Mouse (Mus musculus) thymus, postnatal 0 days (tissue): ENCODE data around the gene Agap2. TPM values are rescaled to one million over a fixed set of nuclear protein-coding genes. Genes with fewer than 3 reads are reported as not detected.

Experiments
- DNase-seq: peaks from one replicate; pipeline ENCODE4 v3.0.0-alpha.2; 2015; ENCODE audit warnings: low spot score
- polyA plus RNA-seq: library from polyadenylated mRNA; unstranded; fragments of >200 nt; fragmentation: Nextera tagmentation; extraction: Ambion mirVana; gene quantifications from 2 replicates; pipeline ENCODE4 v1.2.1, GENCODE M21; 2015

The Agap2 gene
- polyA plus RNA-seq, 1 experiment from 2014 or later = 13.5 TPM

DNA sequence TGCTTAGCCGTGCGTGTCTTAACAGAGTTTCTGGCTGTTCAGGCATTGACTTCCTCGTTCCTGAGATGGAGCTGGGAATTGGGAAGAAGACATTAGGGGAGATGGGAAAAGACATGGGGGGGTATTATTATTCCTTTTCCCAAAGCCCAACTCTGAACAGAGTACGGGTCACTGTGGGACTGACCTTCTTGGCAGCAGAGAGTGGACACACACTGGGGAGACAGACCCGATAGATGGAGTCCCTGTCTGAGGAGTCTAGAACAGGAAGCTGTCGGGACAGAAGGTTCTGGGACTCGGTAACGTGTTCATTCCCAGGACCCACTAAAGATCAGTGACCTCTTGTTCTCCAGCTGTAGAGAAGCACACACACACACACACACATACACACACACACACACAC is 567 bp downstream of the Agap2 start:
- DNase-seq = no peak

DNA sequence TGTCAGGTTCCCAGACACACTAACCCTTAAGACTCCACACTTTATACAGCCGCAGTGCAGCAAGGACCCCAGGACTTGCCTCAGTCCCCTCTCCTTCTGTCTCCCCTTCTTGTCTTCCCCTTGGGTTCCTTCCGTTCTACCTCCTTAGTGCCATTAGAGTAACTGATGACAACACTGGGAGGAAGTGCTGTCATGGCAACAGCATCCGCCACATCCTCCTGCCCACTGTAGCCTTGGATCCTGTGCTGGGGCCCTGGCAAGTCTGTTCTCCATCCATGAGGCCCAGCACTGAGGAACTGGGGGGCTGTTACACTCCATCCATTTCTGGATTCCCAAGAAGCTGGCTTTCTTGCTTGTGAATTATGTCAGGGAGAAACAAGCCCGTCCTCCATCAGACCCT is 998 bp downstream of the Agap2 start:
- DNase-seq = peak; percentile 82

- DNase-seq = no peak
These were observed 2.4 kb downstream of the Agap2 start for GRCm38 (mm10) chr10:127077515-127077914.

DNA sequence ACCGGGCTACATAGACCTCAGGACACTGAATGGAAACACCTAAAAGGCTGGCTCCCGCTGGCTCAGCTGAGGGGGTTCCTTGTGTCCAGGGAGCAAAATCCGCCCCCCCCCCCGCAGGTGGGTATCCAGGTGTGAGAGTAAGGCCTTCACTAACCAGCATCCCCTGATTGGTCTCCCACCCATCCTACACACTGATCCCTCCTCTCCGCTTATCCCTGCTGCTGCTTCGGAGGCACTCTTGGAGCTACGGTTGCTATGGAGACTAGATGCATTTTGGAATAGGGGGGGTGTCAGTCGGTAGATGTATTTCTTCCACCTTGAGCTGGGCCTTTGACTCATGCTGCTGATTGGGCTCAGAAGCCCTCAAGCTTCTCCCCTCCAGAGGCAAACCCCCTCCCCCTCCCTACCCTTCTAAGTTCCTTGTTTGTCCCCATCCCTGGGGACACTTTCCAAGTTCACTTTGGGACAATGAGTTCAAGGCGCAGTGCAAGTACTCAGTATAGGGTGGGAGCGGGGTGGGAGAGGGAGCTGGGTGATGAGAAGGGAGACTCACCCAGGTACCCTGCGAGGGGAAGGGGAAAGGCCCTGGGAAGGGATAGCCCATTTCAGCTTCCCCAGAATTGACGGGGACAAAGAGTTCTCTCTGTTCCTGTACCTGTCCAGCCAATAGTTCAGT is 3.1 kb downstream of the Agap2 start:
- DNase-seq = no peak

GRCm38 (mm10) chr10:127078677-127079575 is 3.8 kb downstream of the Agap2 start:
- DNase-seq = no peak

GRCm38 (mm10) chr10:127079665-127080391 is 4.7 kb downstream of the Agap2 start:
- no peak for DNase-seq

DNA sequence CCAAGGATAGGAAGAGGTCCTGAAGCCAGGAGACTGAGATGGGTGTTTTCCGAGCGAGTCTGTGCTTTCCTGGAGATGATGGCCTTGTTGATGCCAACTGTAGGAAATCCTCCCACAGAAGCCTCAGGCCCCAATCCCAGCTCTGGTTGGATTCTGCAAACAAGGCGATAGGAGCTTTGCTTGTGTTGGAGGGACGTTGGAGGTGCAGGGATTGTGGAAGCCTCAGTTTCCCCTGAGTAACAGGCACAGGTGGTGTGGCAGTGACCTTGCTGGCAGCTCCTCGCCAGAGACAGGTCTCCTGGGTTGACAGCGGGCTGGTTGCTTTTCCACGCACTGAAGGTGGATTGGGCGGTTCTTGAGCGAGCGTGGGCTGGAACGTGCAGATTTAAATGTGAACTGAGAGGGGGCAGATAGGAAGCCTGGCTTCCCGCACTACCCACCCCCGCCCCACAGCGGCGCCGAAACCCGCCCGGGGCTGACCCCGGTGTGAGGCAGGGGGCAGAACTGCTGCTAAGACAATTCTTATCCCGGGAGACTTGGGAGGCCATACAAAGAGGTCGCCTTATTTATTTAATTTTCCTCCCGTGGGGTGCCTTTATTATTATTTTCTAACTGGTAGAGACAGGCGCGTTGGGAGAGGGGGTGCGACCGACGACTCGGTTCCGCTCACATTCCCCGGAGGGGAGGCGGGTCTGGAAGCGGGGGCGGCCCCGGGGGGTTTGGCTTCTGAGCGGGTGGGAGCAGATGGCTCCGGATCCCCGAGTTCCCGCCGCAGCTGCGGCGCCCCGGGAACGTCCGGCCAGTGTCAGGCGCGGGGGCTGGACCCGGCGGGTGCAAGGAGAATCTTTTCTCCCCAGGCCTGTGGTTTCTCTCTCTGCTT is 6.1 kb downstream of the Agap2 start:
- no peak for DNase-seq

GRCm38 (mm10) chr10:127081996-127082620 is 7.0 kb downstream of the Agap2 start:
- no peak for DNase-seq

GRCm38 (mm10) chr10:127083292-127083914 is 8.3 kb downstream of the Agap2 start:
- DNase-seq = no peak

GRCm38 (mm10) chr10:127083915-127084306 is 8.8 kb downstream of the Agap2 start:
- DNase-seq = no peak

GRCm38 (mm10) chr10:127085052-127085451 is 10.0 kb downstream of the Agap2 start:
- DNase-seq = no peak

GRCm38 (mm10) chr10:127085633-127086032 is 10.5 kb downstream of the Agap2 start:
- no peak for DNase-seq

DNA sequence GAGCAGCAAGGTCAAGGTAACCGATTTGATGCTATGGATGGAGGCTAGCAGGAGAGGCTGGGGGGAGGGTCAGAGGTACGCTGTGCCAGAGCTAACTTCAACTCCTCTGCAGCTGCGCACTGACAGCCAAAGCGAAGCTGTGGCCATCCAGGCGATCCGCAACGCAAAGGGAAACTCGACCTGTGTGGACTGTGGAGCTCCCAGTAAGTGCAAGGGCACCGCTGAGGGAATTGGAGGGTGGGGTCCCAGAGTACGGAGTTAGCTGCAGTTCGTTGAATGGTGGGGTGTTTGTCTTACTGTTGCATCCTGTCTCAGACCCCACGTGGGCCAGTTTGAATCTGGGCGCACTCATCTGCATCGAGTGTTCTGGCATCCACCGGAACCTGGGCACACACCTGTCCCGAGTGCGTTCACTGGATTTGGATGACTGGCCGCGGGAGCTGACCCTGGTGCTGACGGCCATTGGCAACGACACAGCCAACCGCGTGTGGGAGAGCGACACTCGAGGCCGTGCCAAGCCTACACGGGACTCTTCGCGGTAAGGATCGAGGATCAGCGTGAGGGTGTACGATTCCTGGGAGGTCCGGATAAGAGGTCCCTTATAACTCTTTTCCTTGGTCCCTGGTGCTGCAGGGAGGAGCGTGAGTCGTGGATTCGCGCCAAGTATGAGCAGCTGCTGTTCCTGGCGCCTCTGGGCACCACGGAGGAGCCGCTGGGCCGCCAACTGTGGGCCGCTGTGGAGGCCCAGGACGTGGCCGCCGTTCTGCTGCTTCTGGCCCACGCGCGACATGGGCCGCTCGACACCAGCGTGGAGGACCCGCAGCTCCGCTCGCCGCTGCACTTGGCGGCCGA is 15.7 kb downstream of the Agap2 start:
- no peak for DNase-seq

- DNase-seq = no peak
These were observed 16.7 kb downstream of the Agap2 start for GRCm38 (mm10) chr10:127091507-127092396.

DNA sequence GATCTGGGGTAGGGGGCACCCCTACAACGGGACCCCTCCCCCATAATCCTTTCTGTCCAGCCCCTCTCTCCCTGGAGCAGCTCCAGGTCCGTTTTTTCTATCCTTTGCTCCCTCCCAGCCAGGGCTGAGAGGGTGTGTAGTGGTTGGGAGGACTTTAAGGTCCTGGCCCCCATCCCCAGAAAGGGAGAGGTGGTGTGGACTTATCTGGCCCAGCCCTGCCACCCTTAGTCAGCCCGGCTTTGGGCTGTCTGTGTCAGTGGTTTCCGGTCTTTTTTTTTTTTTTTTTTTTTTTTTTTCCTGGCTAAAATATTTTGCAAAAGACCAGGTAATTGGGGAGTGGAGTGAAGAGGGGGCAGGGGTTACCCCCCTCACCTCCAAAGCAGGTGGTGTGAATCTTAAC is 17.7 kb downstream of the Agap2 start:
- DNase-seq = no peak

DNA sequence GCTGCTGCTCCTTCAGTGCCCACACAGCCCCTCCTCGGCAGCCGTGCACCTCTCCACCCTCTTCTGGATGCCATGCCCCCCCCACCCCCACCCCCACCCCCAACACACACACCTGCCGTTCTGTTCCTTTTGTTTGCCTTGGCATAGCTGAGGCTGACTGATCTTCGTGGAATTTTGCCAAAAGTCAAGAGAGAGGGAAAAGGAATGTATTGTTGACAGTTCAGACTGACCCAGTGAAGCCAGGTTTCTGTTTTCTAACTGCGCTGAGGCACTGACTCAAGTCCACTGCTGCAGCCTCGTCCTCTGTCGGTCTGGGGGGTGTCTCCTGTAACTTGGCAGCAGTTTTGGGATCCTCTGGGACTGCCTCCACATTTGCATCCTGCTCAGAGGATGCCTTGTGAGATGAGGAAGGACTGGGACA is 19.3 kb downstream of the Agap2 start:
- DNase-seq = no peak

- no peak for DNase-seq
These were observed 23.4 kb downstream of the Agap2 start for GRCm38 (mm10) chr10:127098514-127098913.

DNA sequence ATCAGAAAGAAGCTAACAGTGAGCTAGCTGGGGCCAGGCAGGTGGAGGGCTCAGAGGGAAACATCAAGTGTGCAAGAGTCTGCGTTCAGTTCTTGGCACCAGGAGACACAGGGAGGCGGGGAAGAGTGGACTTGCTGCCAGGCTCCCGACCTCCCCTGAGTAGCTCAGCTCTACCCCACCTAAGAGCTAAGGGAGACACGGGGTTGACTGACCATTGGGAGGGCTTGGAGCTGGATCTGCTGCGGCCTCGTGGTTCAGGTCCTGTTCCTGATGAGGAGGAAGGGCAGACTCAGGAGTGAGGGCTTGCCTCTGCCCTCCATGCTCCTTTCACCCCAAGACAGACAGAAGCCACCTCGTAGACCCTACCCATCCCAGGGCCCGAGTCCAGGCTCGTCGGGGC is 24.1 kb downstream of the Agap2 start:
- DNase-seq = no peak
